Mouse (Mus musculus) layer of hippocampus, adult 9-11 months (tissue): ENCODE measurements at regions not wholly inside any gene's neighbourhood (a gene's known extent, or its start where the extent isn't known, plus 50 kb on each side); places are given as distances from the start of the nearest gene placed in this dataset.

Experiments used
- DNase-seq: peaks from one replicate; pipeline ENCODE4 v3.0.0; 2022

DNA sequence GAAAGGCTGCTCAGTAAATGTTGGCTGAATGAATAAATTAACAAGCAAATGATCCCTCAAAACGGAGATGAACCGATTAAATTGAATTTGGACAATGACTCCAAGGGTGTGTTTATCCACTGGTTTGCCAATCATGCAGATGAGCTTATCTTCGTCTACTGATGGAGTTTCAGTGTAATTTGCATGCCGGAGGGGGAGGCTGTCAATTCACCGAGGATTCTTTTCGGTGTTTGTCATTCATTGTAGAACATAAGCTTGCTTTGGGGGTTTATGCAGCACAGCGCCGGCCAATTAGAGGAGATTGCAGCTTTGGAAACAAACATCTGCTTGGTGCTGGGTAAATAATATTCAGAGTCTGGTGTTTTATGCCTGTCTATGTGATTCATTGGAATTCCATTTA, 132.7 kb downstream of the Otoa start:
- no peak for DNase-seq

DNA sequence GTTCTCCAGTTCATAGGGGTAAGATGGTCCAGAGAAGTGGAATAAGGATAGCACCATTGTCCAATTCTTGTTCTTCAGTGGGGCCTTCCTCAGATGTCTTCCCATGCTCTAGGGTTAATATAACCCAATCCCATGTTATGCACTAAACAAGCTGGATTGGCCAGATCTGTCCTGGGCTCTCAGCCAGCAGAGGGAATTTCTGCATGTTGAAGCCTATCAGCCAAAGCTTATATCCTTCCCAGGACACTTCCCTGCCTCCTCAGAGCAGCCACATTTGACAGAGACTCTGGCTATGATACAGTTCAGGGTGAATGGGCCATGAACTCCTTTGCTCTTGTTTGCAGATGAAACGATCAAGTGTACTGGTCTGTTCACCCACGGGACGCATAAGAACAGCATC, 133.6 kb downstream of the Otoa start:
- DNase-seq, result no peak

DNA sequence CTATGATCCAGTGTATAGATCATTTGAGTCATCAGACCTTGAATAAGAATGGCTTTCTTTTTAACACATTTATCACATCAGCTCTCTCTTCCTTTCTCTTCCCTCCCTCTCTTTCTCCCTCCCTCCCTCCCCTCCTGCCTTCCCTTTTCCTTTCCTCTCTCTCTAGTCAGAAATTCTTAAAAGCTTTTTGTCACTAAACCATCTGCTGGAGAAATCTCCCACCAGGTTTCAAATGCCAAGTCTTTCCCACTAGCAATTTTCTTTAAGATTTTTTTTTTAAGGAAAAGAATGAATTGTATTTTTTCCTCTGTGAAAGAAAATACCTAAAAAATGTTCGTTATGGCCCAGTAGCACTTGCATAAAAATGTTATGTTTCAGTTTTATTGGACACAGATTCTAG, 134.3 kb downstream of the Otoa start:
- no peak for DNase-seq

DNA sequence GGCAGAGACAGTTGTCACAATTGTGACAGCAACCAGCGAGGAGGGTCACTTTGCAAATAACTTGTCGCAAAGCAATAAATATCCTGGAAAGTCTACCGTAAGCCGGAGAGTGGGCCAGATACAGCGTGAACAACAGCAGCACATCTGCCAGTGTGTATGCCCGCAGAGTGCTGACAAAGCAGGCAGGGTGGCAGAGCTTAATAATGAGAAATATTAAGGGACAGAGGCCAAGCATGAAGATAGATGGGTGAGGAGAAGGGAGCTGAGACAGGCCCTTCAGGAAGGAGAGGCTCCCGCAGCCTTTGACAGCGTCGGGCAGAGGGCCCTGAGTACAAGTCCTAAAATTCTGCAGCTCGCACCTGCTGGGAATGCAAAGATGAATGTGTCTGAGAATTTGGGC, 136.6 kb downstream of the Otoa start:
- no peak for DNase-seq

DNA sequence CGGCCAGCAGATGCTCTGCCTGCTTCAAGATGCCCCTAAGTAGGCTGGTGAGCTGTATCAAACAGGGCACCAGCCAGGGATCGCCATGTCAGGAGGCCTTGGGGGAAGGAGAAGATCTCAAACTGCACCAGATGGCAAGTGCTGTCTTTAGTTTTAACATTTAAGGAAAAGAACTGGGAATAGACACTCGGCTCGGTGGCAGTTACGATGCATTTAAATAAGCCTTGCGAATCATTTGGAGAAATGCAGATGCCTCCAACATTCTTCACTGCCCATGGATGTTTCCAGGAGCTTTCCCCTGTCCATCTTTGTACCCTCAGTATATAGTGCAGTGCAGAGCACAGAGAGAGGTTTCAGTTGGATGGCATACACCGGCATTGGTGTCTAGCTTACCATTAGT, 139.7 kb downstream of the Otoa start:
- DNase-seq, result no peak

DNA sequence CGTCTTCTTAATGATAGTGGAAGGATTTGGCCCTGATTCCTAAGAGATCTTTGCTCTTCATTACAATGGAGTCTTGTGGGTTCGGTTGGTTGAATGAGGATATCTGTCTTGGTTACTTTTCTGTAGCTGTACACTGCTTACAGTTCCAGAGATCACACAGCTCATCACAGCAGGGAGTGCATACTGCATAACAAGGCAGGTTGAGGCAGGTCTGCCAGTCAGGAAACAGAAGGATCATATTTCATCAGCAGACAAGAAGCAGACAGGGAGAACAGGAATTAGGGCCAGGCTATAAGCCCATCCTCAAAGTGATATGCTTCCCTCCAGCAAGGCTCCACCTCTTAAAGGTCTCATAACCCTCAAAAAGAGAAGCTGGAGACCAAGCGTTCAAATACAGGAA, 150.4 kb downstream of the Otoa start:
- DNase-seq, result no peak

DNA sequence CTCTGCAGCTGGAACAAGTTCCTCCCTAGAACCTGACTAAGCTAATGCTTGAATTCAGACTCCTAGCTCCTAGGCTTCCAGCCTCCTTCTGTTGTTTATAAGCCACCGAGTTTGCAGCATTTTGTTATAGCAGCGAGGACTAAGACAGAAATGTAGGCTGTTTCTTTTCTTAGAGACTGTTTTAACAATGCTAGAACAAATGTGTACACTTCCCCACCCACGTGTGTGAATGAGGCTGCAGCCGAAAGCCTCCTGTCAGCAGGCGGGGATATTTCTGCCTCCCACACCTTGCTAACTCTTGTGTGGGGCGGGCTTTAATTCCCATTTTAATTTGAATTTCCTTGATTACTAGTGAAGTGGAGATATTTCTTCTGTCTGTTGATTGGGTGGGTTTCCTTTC, 153.4 kb downstream of the Otoa start:
- peak; percentile 57 for DNase-seq

DNA sequence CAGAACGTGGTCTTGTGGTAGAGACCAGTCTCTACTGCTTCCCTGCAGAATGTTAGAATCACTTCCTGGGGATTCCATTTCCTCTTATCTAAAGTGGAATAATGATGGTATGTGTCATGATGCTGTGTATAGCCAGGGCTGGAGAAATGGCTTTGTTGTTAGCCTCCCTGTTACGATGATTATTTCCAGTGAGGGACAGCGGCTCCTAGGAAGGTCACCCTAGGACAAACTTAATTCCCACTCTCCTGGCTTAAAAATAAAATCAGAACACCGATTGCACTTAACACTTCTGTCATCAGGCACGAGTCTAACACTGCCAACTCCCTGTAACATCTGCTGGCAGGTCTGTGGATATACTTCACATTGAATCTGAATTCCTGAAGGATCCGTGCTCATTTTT, 151.9 kb upstream of the Hs3st2 start:
- no peak for DNase-seq

DNA sequence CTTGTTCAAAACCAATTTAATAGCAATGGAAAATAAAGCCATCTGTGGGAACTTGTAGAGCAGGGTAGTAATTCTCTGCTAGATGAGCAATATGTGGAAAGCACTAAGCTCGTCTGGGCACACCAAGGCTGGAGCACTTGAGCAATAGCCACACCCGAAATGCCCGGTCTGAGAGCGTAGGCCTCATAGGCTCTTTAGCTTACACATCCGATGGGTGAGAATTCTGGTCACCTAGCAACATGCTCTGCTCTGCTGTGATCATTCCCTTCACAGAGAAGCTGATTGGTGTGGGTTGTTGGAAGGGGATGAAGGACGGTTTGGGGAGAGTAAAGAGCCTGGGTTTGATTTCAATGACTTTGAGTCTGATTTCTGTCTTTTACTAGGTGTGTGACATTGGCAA, 143.8 kb upstream of the Hs3st2 start:
- no peak for DNase-seq

DNA sequence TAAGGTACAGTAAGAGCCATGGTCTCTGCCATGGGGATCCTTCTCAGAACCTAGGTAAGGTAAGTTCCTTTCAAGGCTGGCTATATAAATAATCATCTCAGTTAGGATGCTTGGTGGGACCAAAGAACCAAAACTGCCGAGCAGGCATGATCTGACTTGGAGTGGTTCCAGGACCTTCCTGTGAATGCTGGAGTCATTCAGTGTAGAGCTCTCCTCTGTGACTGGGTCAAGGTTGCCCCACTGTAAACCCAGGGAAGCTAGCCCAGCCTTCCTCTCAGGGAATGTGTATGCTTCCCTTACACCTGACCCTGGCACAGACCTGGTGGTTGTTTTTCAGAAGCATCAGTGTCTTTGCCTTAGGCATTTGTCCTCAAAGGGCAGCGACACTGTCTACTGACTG, 134.2 kb upstream of the Hs3st2 start:
- no peak for DNase-seq

DNA sequence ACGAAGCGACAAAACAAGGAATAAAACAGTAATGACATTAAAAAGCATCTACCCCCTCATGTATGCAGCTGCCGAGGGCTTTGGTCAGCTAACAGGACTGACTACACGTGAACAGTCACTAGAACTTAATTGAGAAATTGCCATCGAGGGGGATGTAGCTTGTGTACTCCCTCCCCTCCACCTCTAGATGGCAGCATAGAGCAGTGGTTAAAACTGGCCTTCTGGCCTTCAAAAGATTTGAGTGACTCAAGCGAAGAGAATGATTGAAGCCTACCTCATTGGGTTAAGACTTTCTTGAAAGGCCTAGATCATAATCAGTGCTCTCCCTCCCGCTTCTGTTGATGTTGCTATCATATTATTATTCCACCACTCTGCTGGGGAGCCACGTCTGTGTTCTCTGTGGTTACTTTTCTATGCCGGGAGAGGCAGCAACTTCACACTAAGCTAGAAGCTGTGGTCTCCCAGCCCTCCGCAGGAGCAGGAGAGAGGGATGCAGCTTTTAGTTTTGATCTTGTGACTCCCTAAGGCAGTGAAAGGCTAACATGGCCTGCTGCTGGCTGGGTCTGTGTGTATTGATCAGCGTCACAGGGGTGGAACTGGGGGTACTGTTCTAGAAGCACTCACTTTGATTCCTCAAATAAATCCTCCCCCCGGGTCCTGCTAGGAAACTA, 132.7 kb upstream of the Hs3st2 start:
- DNase-seq, result no peak

DNA sequence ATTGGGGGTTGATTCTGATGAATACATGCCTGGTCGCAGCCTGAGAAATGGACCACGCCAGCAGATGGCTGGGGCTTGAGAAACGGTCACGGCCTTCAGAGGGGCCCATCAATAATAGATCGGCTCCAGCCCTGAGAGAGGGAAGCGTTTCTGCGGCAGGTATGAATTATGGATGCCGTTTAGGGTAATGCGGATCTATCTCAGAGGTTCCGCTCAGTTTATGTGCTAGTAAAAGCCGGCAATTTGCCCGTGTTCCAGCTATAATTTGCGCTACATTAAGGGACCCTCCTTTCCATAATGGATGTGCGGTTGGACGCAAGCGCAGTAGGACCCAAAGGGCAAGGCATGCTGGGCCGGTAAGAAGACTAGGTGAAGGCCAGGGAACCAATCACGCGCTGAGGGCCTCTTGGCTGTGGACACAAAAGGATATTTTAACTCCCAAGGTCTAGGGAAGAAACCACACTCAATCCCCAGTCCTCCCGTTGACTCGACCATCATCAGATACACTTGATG, 132.1 kb upstream of the Hs3st2 start:
- DNase-seq, result no peak

DNA sequence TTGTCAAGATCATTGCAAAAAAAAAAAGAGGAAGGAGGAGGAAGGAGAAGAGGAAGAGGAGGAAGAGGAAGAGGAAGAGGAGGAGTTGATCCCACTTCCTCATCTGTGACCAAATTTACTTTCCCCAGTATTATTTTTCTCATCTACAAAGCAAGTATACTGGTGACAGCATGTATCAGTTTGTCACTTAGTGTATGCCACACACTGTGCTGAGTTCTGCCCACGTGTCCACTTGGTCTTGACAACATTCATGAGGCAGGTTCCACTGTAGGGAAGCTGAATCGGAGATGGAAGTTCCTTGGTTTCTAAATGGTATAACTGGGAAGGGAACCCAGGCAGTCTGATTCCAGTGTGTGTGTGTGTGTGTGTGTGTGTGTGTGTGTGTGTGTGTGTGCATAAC, 122.3 kb upstream of the Hs3st2 start:
- no peak for DNase-seq

DNA sequence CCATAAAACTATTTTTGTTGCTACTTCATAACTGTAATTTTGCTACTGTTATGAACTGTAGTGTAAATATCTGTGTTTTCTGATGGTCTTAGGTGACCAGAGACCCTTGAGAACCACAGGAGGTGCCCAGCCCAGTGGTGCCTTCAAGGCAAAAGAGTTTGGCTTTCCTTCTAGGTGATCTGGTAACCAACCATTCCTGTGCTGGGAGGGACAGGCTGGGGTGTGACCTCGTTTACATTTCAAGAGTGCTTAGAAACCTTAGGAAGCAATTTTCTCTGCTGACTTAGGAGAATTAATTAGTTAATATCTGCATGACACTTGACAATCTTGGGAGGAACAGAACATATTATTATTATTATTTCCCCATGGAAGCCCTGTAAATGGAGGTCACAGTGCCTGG, 111.1 kb upstream of the Hs3st2 start:
- no peak for DNase-seq

DNA sequence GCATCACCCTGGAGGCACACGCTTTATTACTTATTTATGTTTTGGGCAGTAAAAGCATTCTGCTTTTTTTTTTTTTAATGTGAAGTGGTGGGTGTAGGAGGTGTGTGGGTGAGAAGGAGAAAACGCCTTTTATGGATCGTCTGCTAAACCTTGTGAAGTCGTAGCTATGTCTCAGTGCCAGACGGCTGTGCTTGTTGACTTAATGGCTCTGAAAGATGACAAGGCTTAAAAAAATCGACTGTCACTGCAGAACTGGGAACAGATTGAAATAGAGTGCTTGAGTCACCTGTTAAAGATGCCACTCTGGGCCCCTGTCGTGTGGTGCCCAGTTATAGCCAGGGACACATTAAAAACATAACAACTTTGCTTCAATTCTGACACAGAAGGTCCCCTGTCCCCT, 109.5 kb upstream of the Hs3st2 start:
- DNase-seq, result no peak

DNA sequence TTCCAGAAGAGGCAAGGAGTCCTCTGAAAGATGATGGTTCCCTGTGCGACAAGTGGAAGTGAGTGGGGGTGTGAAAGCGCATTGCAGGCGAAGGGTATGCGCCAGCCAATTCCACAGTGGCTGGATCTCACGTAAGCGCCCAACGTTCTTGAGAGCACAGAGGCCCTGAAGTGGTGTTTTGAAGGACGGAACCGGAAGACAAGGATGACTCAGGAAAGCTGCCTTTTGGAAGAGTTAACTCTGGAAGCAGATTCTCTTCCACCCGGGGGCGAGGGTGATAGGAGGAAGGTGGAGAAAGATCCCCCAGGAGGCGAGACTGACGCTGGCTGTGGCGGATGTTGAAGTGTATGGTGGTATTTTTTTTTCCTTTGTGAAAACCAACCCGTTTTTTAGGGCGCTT, 101.9 kb upstream of the Hs3st2 start:
- no peak for DNase-seq

DNA sequence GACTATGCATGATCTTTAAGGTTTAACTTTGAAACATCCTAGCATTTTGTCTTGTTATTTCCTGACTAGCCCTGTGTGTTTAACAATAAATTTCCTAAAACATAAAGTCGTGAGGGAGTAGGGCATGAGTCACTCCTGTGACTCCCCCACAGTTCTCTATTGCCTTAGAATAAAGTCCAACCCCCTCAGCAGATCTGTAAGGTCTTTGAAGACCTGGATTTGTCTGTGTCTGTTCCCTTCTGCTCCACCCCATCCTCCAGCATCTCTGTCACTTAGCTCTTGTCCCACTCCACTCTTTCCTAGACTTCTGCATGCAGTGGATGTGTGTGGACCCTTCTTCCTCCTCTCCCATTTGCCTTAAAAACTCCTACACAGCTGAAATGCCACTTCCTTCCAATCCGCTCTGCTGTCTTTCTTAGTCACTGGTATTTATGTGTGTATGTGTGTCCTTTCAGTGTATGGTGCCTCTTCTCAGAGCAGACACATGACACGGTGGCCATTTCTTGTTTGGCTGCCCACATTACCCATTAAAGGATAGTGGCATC, 95.4 kb upstream of the Hs3st2 start:
- no peak for DNase-seq

DNA sequence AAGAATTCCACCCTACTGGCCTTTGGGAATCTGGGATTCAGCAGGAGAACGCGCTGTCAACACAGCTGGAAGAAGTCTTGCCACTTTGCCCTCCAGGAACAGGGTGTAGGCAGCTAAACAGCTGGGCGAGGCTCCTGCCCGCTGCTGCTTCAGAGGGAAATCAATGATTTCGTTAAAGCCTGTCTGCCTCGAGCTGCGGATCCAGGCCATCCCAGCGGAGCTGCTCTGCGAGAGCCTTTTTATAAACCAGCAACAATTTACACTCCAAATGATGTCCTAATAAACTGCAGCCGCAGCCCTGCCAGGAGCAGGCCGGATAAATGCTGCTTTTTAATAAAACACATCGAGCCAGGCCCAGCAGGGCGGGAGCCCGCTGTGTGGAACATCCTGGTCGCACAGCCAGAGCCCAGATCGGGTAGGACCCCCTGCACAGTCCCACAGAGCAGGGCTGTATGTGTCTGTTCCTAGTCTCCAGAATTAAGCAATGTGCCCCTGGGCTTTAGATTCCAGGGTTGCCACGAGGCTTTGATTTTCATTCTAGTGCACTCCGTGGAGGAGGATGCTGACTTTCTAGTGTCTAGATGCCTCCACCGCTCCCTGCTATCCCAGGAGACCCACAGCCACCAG, 78.6 kb upstream of the Hs3st2 start:
- no peak for DNase-seq

DNA sequence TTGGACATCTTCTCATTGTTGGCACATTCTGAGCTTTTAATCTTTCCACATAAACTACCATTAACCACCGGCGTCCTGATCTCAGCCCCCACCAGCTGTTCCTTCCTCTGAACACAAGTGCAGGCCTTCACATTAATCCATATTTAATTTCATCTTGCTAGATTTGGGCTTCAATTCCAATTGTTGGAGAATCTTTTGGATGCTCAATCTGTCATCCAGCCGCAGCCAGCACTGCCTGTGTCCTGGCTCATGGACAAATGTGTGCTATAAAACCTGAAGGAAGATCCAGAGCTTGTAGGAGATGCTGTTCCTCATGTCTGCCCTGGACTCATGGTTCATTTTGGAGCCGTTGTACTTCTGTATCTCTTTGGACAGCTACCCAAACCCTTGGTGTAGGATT, 77.1 kb upstream of the Hs3st2 start:
- peak; percentile 21 for DNase-seq

DNA sequence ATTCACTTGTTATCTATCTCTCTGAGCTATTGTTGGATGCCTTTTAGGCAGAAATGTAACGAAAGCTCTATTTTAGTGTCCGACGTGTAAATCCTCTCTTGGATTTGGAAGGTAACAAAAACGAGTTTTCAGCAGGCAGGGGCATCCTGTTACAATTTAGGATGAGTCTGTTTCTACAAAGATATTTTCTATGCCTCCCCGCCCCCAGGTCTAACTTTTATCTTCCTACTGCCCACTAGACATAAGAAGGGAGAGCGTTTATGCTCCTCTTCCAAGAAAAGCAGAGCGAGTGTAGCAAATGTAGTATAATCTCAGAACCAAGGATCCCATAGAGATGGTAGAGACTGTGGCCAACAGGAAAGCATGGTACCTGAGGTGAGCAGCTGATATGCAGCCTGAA, 62.4 kb upstream of the Hs3st2 start:
- no peak for DNase-seq

DNA sequence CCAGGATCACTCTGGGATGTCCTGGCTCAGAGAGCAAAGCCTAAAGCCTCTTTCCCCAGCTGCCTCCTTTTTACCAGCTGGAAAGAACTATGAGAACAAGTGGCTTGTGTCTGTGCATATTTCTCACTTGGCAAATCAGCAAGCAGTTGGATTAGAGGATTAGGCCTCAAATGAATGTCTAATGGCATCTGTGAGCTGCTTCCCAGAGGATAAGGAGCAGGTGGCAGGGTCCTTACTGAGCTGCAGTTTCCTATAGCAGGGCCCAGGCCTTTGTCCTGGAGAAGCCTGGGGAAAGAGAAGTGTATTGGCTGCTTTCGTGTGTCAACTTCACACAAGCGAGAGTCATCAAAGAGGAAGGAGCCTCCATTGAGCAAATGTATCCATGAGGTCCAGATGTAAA, 59.1 kb upstream of the Hs3st2 start:
- no peak for DNase-seq

DNA sequence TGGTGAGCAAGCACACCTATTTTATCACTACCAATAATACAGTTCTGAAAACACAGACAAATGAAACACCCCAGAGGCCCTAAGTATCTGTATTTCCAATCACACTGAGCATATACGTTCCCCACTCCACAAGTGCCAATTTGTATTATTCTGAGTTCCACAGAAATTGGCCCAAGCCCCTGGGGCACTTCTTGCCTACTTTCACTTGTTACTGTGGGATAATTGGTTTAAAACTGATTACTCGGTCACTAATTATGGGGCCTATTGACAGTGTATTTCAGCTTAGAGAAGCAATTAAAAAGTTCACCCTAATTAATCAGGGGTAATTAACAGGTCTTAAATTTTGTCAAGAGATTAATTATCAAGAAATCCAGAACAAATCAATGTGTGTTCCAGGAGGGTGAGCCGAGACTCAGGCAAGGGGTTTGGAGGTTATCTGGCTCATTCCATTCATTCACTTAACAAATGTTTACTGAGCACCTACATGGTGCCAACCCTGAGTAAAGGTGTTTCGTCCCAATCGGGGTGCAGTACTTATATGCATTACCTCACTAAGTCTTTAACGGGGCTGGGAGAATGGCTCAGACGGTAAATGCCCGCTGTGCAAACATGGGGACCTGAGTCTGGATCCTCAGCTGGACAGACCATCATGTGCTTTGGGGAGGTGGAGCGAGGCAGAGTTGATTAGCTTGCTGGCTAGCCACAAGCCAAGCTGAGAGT, 56.1 kb upstream of the Hs3st2 start:
- DNase-seq, result no peak

DNA sequence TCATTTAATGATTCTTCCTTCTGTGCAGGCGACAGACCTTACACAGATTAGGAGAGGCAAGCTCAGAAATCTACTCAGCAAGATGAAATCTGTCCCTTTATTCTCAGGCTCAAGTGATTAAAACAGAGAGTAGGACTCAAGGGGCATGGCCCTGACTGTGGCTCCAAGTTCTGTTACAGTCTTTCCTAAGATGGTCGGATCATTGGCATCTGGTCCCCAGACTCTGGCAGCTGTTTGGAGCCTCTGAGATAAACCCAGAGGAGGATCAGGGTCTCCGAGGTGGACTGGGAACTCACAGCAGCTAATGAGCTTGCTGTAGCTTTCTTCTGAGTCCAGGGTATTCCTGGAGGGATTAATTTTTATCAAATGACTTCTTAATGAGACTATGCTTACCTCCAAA, 51.7 kb upstream of the Hs3st2 start:
- DNase-seq, result no peak
